Mouse (Mus musculus): ENCODE results near the gene Nup85.

DNA sequence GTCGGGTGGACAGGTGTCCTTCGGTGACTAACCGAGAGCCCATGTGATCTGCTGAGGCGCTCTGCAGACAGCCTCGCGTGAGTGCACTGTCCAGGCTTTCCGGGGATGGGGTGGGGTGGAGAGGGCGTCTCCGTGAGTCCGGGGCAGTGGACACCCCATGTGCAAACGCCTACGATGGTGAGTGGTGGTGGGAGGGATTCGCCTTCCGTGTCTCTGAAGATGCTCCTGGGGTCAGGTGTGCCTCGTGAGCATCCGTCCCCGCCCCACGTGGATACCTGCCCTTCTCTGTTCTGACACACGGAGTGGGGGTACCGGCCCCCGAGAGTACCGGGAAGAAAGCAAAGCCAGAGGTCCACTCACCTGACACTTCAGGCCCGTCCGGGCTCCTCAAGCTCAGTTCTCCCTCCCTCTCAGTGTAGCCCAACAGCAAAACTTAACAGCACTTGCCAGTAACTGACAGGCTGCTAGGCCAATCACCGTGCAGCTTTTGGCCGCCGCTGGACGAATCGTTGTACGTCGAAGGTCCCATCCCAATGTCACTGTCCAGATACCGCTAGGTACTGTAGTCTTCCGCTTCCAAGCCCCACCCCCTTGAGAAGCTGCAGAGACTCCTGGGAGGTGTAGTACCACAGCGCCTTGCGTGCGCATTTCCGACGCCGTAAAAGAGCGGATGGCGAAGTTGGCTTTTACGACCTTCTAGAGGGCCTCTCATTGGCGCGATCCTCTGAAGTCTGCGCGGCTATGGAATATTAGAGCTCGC lies 63.7 kb downstream of the Nup85 start, which contains the start of gene Slc25a19:
- TF ChIP-seq CTCF (IDR thresholded peaks at IDR 0.05; ENCODE audit: control insufficient read depth, insufficient read depth, insufficient replicate concordance, low read depth, low read length), result no peak
- TF ChIP-seq POLR2A (IDR thresholded peaks at IDR 0.05; ENCODE audit: control insufficient read depth, low read depth, low read length), result peak; percentile 83

Data from testis, adult 2 months (tissue).